Mouse (Mus musculus): ENCODE measurements around the gene Arl14ep.

Arl14ep gene

GRCm38 (mm10) chr2:106954975-106955374 is 19.2 kb downstream of the Arl14ep start:
- DNase-seq (ENCODE audit: low read depth, low spot score), result no peak

- no peak for DNase-seq (ENCODE audit: low read depth, low spot score)
These were observed 31.8 kb downstream of the Arl14ep start for GRCm38 (mm10) chr2:106942451-106942850.

GRCm38 (mm10) chr2:106935681-106936080 is 38.5 kb downstream of the Arl14ep start:
- DNase-seq (ENCODE audit: low read depth, low spot score), result no peak

- no peak for DNase-seq (ENCODE audit: low read depth, low spot score)
These were observed 44.3 kb downstream of the Arl14ep start for GRCm38 (mm10) chr2:106929906-106930305.
